Mouse (Mus musculus) heart, embryonic 16.5 days (tissue): ENCODE measurements at regions not wholly inside any gene's neighbourhood (a gene's known extent, or its start where the extent isn't known, plus 50 kb on each side); places are given as distances from the start of the nearest gene placed in this dataset.

Experiments used
- ATAC-seq: fragments of 200-750 bp; cut with Nextera tagmentation; replicated peaks from 2 replicates; pipeline ENCODE4 v1.8.0; 2017; ENCODE audit warnings: moderate number of reproducible peaks; ENCODE audit not compliant: insufficient read depth, low FRiP score; ENCODE audit errors: extremely low read depth
- H3K27ac ChIP-seq: fragments of 300-500 bp; sonication (generic); 2 replicates; pipeline ENCODE4 v1.5.1; 2014; ENCODE audit warnings: mild to moderate bottlenecking, low read length, control low read depth, moderate library complexity
- H3K27me3 ChIP-seq: fragments of 300-500 bp; sonication (generic); 2 replicates; pipeline ENCODE4 v1.6.1; 2014; ENCODE audit warnings: low read length, mixed read lengths; ENCODE audit not compliant: control insufficient read depth, insufficient read depth
- H3K36me3 ChIP-seq: fragments of 300-500 bp; sonication (generic); 2 replicates; pipeline ENCODE4 v1.6.1; 2014; ENCODE audit not compliant: control insufficient read depth, insufficient read depth
- H3K4me1 ChIP-seq: fragments of 300-500 bp; sonication (generic); 2 replicates; pipeline ENCODE4 v1.6.1; 2014; ENCODE audit warnings: low read length, mixed read lengths; ENCODE audit not compliant: control insufficient read depth, insufficient read depth
- H3K4me2 ChIP-seq: fragments of 300-500 bp; sonication (generic); 2 replicates; pipeline ENCODE4 v1.6.1; 2014; ENCODE audit warnings: low read depth, mild to moderate bottlenecking, control low read depth, low read length
- H3K4me3 ChIP-seq: fragments of 300-500 bp; sonication (generic); 2 replicates; pipeline ENCODE4 v1.5.1; 2014; ENCODE audit warnings: mild to moderate bottlenecking, control low read depth, low read length
- H3K9ac ChIP-seq: fragments of 300-500 bp; sonication (generic); 2 replicates; pipeline ENCODE4 v1.6.1; 2014; ENCODE audit warnings: low read length, control low read depth
- H3K9me3 ChIP-seq: fragments of 300-500 bp; sonication (generic); replicated peaks from 2 replicates; pipeline ENCODE4 v1.6.1; 2016; ENCODE audit warnings: low read length; ENCODE audit not compliant: control insufficient read depth
- WGBS: fragments of 180-500 bp; shearing (Covaris S2); extraction: QIAGEN DNeasy Blood & Tissue Kit; methylation state at CpG from one replicate; pipeline ENCODE4 v1.1.7; 2014; 5-methylcytosine and 5-hydroxymethylcytosine counted together

GRCm38 (mm10) chr19:23085173-23085660 lies 55.8 kb upstream of the Klf9 start:
- no peaks in the 10 kb centered on the region for H3K36me3 ChIP-seq
- H3K27me3 ChIP-seq: no peaks in the 10 kb centered on the region
- no peak overlapping the region for H3K4me3 ChIP-seq
- no peak overlapping the region for H3K4me2 ChIP-seq
- H3K9me3 ChIP-seq: no peaks in the 10 kb centered on the region
- 53% methylated on average over 7 of the region's 7 CpGs for WGBS
- H3K27ac ChIP-seq: no peak overlapping the region
- ATAC-seq: no peak
- H3K4me1 ChIP-seq: no peaks in the 10 kb centered on the region
- no peak overlapping the region for H3K9ac ChIP-seq

DNA sequence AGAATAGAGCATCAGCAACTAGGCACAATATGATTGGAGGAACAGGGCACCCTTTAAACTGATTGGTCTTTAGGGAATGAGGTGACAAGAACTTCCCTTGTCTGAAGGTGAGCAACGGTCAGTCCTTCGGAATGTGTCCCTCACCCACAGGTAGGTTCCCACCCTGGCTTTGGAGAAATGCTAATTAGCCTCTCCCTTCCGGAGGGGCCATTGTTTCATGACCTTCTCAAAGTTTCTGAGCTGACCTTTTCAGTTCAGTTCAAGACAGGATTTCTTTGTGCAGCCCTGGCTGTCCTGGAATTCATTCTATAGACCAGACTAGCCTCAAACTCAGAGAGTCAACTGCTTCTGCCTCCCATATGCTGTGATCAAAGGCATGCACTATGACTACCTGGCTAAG lies 53.5 kb upstream of the Klf9 start:
- H3K4me1 ChIP-seq: no peaks in the 10 kb centered on the region
- no peak overlapping the region for H3K9ac ChIP-seq
- no peaks in the 10 kb centered on the region for H3K9me3 ChIP-seq
- H3K4me3 ChIP-seq: no peak overlapping the region
- WGBS: 84% methylated on average over 3 of the region's 3 CpGs
- no peak overlapping the region for H3K27ac ChIP-seq
- ATAC-seq: no peak
- H3K4me2 ChIP-seq: no peak overlapping the region
- H3K36me3 ChIP-seq: no peaks in the 10 kb centered on the region
- H3K27me3 ChIP-seq: no peaks in the 10 kb centered on the region

GRCm38 (mm10) chr19:23089081-23089480 lies 51.9 kb upstream of the Klf9 start:
- no peak for ATAC-seq
- H3K9me3 ChIP-seq: no peaks in the 10 kb centered on the region
- H3K9ac ChIP-seq: no peak overlapping the region
- H3K27ac ChIP-seq: no peak overlapping the region
- H3K27me3 ChIP-seq: no peaks in the 10 kb centered on the region
- no peak overlapping the region for H3K4me2 ChIP-seq
- H3K4me1 ChIP-seq: no peaks in the 10 kb centered on the region
- no peaks in the 10 kb centered on the region for H3K36me3 ChIP-seq
- H3K4me3 ChIP-seq: no peak overlapping the region
- WGBS: 100% methylated on average over 1 of the region's 1 CpGs

GRCm38 (mm10) chr19:23089761-23090514 lies 51.1 kb upstream of the Klf9 start:
- no peaks in the 10 kb centered on the region for H3K36me3 ChIP-seq
- H3K9me3 ChIP-seq: no peaks in the 10 kb centered on the region
- H3K9ac ChIP-seq: no peak overlapping the region
- no peak overlapping the region for H3K4me2 ChIP-seq
- no peaks in the 10 kb centered on the region for H3K4me1 ChIP-seq
- H3K27me3 ChIP-seq: no peaks in the 10 kb centered on the region
- H3K27ac ChIP-seq: no peak overlapping the region
- WGBS: 86% methylated on average over 8 of the region's 8 CpGs
- ATAC-seq: no peak
- no peak overlapping the region for H3K4me3 ChIP-seq
